Mouse (Mus musculus) left cerebral cortex, postnatal 25 days (tissue): ENCODE measurements around the gene Slc25a26. TPM values are rescaled to one million over a fixed set of nuclear protein-coding genes. Genes with fewer than 3 reads are reported as not detected.

ENCODE experiments used
- DNase-seq, 2 experiments: peaks; one replicate each; pipeline ENCODE4 v3.0.0; 2022; ENCODE audit warnings: low spot score in 2 of 2, mixed read lengths in 1 of 2
- intact Hi-C: fragments of 180-260 bp; cut with DNase I; formaldehyde crosslinking; loops from one replicate; pipeline ENCODE4 v1.15.1; 2025
- total RNA-seq, 2 experiments: library from RNA; stranded (reverse); gene quantifications; 2 replicates each; pipeline ENCODE4 v1.2.3; 2021

Slc25a26 gene
- total RNA-seq, 2 experiments from 2014 or later: 14.4 to 17.2 TPM

DNA sequence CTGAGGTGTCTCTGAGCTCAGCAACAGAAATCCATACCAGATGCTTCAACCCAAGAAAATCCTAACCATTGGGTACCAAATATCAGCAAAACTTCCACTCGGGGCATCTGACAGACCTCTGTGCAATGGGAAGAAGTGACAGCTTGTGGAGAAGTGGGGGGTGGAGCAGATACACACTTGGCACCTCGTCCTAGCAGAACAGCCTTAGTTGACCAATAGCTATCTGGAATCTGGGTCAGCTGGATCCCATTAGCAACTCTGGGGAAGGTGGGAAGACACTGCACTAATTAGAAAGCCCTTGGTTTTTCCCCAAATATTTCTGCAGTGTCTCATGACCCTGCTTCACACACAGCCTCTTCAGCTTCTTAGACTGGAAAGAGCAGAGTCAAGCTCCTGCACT lies 126.7 kb downstream of the Slc25a26 start:
- intact Hi-C loops: no loop called here
- DNase-seq: no peak

DNA sequence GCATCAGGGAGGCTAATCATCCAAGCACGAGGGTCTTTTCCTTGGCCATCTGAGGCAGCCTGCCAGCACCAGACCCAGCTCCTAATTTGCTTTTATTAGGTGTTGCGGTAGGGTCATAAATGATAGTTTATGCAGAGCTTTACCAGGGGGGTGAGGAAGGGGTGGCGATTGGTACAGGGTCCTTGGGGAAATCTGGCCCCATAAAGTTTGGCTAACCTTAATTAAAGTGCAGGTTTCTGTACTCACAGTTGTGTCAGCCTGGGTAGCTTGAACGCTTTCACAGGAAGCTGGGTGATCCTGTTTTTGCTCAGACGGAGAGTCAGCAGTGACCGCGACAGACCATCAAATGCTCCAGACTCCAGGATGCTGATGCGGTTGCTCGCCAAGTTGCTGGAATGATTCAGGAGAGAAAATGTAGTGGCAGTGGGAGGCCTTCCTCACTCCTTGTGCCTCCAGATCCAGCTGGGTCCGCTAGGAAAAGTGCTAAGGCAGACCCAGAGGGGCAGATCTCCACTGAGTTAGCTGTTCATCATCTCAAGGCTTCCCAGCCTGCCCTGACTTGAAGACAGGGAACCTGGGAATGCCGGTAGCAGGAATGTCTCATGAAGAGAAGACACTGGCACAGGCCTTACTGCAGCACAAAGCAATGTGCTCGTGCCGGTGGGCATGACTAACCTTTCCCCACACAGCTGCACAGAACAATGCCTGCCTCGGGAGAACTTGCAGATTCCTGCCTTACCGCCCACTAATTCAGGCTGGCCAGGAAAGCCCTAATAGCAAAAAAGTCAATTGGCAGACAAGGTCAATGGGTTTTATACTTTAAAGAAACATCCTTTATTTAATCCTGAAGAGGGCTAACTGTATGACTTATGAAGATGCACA lies 127.8 kb downstream of the Slc25a26 start:
- intact Hi-C loops: no loop called here
- DNase-seq: peak in 1 of 2 experiments; percentile 61

DNA sequence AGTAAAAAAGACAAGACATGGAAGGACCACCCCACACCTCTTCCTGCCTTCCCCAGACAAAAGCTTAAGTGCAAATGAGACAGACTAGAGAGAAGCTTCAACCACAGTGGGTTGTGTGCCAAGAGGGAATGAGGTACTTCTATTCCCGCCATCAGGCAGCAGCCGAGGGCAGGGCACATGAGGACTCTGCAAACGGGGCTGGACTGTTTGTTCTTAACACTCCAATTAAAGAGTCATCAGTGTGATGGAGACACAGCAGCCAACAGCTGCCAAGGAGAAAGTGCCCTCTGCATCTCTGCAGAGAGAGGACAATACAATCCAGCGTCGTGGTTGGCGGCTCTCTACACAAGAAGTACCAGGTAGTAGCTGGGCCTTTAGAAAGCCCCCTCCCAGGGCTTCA lies 128.7 kb downstream of the Slc25a26 start:
- intact Hi-C loops: no loop called here
- DNase-seq: no peak

DNA sequence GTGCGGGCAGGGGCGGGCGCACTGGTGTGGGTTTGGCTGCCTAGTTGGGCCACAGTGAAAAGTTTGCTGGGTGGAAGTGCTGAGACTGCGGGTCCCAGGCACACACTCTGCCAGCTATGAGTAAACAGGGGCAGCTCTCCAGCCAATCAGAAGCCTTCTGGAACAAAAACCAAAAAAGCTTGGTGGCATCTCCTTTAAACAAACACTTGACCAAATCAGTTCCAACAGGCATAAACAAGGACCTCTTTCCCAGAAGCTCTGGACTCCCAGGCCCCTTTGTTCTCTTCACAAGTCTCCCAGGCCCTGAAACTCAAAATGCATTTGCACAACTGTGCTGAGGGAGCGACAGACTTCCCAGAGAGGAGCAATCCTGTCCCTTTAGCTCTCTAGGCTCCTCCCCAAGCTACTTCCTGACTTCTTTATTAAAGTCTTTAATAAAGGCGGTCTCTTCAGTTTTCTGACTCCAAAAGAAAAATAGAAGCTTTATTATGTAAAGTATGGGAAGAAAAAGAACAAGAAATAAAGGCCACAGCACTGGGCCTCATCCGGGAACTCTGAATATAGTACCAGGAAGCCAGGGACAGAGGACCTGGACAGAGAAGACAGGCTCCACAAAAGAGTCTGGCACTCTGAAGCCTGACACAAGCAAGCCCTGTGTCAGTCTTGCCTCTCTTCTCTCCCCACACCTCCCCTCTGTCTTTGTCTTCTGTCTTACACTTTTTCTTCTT lies 131.1 kb downstream of the Slc25a26 start:
- peak in 1 of 2 experiments; percentile 42 for DNase-seq
- intact Hi-C loops: loop anchor here (5.0 kb wide), 1 partner anchor 66 kb away; no protein-coding TSS in a partner anchor

DNA sequence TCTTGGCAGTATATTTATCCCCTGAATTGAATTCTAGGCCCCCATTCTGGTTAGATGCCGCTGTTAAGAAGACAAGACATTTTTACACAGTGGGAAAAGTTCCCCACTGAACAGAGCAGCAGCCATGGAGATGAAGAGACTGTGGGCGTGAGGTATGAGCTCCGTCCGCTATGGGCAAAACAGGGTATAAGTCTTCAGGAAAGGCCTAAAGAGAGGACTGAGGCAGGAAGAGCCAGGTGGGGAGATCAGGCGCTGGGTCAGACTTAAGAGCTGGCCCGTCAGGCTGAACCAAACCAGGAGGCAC lies 131.6 kb downstream of the Slc25a26 start:
- intact Hi-C loops: loop anchor here (5.0 kb wide), 1 partner anchor 66 kb away; no protein-coding TSS in a partner anchor
- no peak for DNase-seq

DNA sequence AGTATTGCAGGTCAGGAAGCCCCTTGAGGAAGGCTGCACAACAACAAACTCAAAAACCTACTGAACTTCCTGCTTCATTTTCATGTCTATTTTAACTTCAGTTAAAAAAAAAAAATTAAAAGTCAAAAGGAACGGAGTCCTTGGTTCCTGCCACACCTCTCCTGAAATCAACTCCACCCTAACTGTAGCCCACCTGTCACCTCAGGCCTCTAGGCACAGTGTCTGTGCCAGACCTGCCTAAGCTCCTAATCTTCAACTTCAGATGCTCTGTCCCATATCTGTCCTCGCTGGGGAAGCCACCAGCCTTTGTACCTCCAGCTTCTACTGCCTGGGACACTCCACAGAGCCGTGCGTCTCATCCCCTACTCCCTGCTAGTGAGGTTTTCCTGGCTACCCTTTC lies 134.1 kb downstream of the Slc25a26 start:
- intact Hi-C loops: loop anchor here (5.0 kb wide), 1 partner anchor 63 kb away; no protein-coding TSS in a partner anchor

DNA sequence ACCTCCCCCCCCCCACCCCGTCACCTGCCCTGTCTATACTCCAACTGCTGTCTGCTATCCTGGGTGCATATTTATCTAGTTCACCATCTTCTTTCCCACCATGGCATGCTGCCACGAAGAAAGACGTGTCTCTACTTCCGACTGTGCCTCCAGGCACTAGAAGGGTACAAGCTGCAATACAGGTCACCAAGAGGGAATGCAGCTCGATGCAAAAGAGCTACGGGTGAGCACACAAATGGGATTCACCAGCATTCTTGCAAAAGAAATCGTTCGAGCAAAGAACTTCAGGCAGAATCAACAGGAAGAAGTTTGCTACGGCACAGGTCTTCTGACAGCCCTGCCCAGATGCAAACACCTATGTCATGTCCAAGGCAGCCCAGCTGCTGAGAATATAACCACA lies 134.6 kb downstream of the Slc25a26 start:
- DNase-seq: no peak
- intact Hi-C loops: loop anchor here (5.0 kb wide), 1 partner anchor 63 kb away; no protein-coding TSS in a partner anchor

More for the DNA sequence above, 134.1 kb downstream of the Slc25a26 start:
- DNase-seq: no peak

DNA sequence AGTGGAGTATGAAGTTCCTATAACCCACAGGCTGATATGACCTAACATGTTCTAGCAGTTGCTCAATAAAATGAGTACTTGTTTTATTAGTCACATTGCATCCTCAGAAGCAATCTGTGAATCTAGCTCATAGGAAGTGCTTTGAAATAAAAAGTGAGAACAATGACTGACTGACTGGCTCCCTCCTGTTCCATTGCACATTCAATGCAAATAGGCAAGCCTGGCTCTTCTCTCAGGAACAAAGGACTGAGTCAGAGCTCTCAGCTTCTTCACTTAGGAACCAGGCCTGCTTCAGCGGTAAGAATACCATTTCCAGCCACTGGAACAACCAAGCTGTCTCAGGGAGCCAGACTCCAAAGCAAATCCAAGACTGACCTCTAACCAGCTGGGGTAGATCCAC lies 135.2 kb downstream of the Slc25a26 start:
- intact Hi-C loops: no loop called here

DNA sequence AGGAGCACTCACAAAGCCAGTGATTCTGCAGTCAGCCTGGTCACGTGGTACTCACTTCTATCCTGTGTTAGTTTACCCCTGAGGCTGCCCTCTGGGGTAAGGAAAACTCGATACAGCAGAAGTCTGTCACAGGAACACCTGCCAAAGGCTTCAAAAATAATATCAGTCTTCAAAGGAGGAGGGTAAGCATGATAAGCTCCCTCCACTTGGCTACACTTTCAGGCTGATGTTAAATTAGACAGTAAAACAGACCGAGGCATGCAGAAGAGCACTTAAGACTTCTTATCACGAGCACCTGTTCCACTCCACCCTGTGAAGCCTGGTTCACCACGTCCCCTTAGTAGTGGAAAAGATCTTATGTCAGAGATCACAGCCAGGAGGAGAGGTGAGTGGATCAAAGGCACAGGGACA lies 136.9 kb downstream of the Slc25a26 start:
- intact Hi-C loops: no loop called here

More for the DNA sequence above, 135.2 kb downstream of the Slc25a26 start:
- DNase-seq: no peak

DNA sequence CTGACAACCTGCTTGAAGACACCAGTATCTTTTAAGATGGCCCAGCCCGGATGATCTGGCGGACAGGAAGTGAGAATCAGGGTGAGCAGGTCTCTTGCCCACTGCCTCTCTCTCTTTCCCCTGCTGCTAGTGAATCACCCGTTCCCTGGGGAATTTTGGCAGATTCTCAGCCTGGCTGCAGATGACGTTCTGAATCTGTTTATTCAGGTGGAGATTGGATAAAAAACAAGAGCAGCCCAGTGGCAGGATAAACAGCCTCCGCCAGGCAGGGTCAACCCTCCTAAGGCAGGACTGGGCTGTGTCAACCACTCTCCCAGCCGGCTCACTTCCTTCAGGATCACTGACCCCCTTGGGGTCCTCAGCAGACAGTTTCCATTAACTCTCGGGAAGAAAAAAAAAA lies 140.2 kb downstream of the Slc25a26 start:
- intact Hi-C loops: no loop called here
- DNase-seq: peak in 1 of 2 experiments; percentile 56

More for the DNA sequence above, 136.9 kb downstream of the Slc25a26 start:
- DNase-seq: no peak

DNA sequence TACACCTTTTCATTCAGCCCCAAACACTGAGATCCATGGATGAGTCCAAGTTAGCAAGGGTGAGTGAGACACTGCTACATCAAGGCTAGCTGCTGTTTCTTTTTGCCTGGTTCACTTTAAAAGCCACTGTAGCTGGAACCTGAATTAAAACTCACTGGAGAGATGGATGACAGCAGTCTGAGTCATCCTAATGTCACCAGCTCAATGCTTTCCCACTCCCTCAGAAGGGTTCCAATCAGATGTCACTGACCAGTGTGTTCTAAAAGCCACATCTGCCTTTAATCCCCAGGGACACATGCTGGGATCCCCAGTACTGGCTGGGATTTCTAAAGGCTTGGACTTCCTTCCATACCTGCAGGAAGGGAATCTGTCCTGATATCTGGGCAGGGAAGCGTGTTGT lies 141.9 kb downstream of the Slc25a26 start:
- intact Hi-C loops: no loop called here
- no peak for DNase-seq

DNA sequence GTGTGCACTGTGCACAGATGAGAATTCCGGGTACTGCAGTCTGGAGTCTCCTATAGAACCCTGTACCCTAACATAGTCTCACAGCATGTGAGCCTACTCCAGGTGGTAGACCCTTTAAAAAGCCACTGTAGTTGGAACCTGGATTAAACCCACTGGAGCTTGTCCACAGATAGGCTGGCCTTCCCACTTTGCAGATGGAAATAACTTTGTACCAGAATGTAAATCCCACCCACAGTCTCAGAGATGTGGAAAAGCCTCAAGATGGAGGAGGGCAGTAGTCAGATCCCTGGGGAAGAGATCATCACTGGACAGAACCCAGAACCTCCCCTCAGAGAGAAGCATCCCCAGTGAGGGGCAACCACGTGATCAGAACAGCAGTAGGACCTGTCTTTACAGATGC lies 143.9 kb downstream of the Slc25a26 start:
- intact Hi-C loops: no loop called here
- peak in 1 of 2 experiments; percentile 69 for DNase-seq

DNA sequence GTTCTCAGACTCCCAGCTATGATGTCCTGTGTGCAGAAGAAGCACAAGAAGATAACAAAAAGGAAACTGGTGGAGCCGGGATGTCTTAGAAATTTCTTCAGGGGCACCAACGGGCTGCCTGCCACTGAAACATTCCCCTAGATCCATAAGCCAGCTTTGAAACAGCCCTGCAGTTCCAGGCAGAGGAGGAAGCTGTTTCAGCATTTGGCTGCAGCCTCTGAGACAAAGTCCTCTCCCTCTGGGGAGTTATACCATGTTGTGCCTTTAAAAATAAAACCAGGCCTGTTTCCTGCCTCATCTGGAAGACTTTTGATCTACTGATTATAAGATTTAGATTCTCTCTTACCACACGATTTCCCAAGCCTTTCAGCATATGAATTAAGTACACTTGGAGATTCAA lies 144.5 kb downstream of the Slc25a26 start:
- peak in 1 of 2 experiments; percentile 50 for DNase-seq
- intact Hi-C loops: no loop called here

DNA sequence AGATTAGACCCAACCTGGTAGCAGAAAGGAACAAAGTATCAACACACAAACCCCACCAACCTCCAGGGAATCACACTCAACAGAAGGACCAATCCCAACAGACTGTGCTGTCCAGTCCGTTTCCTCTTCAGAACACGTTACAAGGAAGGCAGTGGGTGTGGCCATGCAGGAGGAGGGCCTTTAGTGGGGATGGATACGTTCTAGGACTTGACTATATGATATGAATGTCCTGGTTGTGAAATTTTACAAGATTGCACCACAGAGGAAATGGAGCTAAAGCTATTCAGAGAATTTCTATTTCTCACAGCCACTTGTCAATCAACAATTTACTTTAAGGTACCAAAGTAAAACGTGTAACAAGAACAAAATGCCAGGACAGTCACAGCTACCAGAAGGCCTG lies 145.6 kb downstream of the Slc25a26 start:
- intact Hi-C loops: no loop called here
- DNase-seq: no peak

DNA sequence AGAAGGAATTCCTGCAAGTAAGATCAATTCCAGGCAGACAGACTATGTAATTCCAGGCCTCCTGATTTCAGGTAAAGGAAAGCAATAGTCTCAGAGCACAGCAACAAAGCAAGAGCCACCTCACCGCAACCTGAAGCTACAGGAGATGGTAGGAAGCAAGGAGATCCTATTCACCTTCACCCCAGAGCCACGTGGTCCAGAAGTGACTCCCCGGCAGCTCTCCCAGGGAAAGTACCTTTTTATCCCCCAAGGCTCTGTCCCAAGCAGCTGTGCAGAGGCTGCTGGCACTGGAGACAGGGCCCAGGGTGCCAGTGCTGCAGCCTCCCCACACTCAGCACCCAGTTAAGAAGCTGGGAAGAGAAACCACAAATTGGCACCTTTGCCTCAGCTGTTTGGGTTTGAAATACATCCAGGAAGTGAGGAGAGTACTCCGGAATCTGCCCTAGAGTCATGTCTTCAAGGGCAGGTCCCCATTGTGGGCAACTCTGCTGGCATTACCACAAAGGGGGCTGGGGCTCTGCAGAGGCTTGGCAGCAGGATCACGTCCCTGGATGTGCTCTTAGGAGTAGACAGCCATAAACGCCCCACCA lies 146.2 kb downstream of the Slc25a26 start:
- intact Hi-C loops: no loop called here
- no peak for DNase-seq

DNA sequence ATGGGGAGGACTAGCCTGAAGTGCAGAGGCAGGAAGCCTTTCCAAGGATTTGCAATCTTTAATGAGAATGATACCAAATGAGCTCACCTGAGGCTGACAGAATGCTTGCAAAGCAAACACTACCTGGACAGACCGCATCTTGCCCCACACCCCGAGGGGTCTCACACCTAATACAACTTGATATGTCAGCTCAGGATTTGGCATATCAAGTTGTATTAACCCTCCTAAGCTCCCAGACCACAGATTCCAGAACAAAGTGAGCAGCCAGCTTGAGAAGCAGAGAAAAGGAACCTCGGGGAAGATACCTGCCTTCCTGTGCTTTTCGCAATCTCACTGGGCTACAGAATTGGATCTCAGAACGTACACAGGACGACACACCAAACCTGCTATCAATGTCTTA lies 146.8 kb downstream of the Slc25a26 start:
- no peak for DNase-seq

DNA sequence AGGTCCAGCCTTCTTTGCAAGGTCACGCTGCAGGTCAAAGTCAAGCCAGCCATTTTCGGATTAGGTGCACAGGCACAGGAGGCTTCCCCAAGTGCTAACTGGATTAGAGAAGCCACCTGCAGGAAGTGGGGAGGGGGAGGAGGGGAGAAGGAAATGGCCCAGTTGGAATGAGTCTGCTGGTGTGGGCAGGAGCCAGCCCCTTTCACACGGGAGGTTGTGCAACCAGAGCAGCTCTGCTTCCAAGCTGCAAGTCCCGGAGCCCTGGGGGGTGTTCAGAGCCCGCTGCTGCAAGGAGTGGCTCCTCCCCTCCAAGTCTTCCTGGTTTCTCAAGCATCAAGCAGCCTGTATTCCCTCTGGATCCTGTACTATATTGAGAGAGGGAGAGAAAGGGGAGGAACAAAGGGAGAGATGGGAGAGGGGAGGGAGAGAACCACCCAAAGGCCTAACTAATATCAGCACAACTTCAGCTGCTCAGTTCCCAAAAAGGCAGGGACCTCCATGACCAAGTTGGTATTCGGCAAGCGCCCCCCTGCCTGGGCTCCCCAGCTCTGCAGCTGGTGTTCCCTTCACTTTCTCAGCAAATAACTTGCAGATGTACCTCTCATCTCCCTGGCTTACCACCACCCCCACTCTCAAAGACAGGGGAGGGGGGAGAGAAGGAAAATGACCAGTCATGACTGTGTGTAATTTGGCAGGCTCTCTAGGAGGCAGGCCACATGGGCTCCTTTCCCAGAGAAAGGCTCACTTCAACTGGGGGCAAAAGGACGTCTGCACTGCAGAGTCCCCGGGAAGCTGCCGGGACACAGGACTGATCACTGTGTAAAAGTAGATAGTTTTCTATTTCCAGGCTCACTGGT lies 147.7 kb downstream of the Slc25a26 start:
- intact Hi-C loops: no loop called here
- peak; percentile 31 to 59 for DNase-seq

More for the DNA sequence above, 146.8 kb downstream of the Slc25a26 start:
- intact Hi-C loops: no loop called here

DNA sequence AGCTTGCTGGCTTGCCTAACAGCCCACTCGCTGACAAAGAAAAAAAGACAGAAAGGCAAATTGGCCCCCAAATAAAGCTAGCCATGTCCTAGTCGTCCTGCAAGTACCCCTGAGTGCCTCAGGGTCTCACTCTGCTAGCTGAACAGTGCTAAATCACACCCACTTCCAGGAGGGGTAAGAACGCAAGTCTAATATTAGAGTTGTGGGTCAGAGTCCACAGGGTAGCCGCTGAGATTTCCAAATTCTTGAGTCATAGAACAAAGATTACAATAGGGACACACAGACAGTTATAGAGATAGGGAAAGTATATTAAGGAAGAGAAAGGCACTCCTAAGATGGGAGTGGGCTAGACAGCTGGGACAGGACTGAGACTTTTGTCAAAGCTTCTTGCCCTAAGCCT lies 148.4 kb downstream of the Slc25a26 start:
- DNase-seq: no peak
- intact Hi-C loops: no loop called here

DNA sequence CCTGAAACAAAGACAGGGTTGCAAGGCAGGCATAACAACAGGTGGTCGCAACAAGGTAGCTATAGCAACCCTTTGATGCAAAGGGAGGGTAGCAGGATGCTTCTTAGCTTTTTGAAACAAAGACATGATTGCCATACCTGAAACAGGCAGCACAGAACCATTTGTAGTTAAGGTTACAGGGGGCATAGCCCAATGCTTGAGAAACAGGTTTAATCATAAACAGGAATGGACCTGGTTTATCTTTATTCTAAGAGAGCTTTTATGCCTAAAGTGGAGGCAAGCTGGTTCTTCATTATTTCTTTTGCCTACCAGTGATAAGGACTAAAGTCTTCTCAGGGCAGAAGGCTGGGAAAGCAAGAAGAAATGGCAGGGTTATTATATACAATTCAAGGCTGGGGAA lies 149.5 kb downstream of the Slc25a26 start:
- intact Hi-C loops: no loop called here
- no peak for DNase-seq
